Mouse (Mus musculus): ENCODE results near the gene Gzmm. TPM values are rescaled to one million over a fixed set of nuclear protein-coding genes. Genes with fewer than 3 reads are reported as not detected.
A peak's percentile ranks its signal among the peaks of the same experiment; 100 is the strongest.

The Gzmm gene
- total RNA-seq (2018; cell fraction: chromatin; rRNA removed) = 1 to 10 TPM in 24 of 26 experiments, under 1 TPM in 1, not detected in 1; 0.62 to 6.0 (median 1.8) TPM
- under 1 TPM in 22 of 26 experiments, not detected in 4; 0.09 to 0.70 (median 0.23) TPM for total RNA-seq (2018; cell fraction: cytosol; rRNA removed)
- total RNA-seq (2018; cell fraction: nucleus; rRNA removed) = 1 to 10 TPM in 6 of 26 experiments, under 1 TPM in 13, not detected in 7; 0.46 to 2.8 (median 0.72) TPM
- polyA plus RNA-seq (2018) = 0.30 TPM in 1 of 3 replicates, not detected in the others

GRCm38 (mm10) chr10:79688720-79689119 lies at the start of gene Gzmm:
TSS of gene Gzmm (plus strand) at chr10:79689020.
- WGBS (ENCODE audit: missing documents) = 90% methylated on average over 4 of the region's 4 CpGs
- Histone ChIP-seq H3K4me3 (ENCODE audit: inconsistent target) (no peak within 1 kb of the TSS), H3K27ac (no peak within 1 kb of the TSS), H3K79me2 (ENCODE audit: inconsistent target) (peaks cover 31% of the 10 kb centered on the region), H3K36me3 (ENCODE audit: inconsistent target) (peaks cover 44% of the 10 kb centered on the region)

GRCm38 (mm10) chr10:79645711-79646110 lies 43.1 kb upstream of the Gzmm start, which contains the start of gene Odf3l2:
TSS of gene Odf3l2 (minus strand) at chr10:79645738.
- Histone ChIP-seq H3K36me3 (ENCODE audit: inconsistent target) (no peaks in the 10 kb centered on the region), H3K79me2 (ENCODE audit: inconsistent target) (no peaks in the 10 kb centered on the region), H3K27ac (no peak within 1 kb of the TSS), H3K4me3 (ENCODE audit: inconsistent target) (no peak within 1 kb of the TSS)
- 82% methylated on average over 8 of the region's 8 CpGs for WGBS (ENCODE audit: missing documents)

- no peak overlapping the region for H3K4me3 ChIP-seq (ENCODE audit: inconsistent target)
- no peak overlapping the region for H3K27ac ChIP-seq
- 28% methylated on average over 7 of the region's 7 CpGs for WGBS (ENCODE audit: missing documents)
- no peaks in the 10 kb centered on the region for H3K36me3 ChIP-seq (ENCODE audit: inconsistent target)
- H3K79me2 ChIP-seq (ENCODE audit: inconsistent target) = no peaks in the 10 kb centered on the region
These were observed 39.6 kb upstream of the Gzmm start for GRCm38 (mm10) chr10:79649070-79649751.

GRCm38 (mm10) chr10:79652789-79653188 lies 36.0 kb upstream of the Gzmm start:
- Histone ChIP-seq H3K4me3 (ENCODE audit: inconsistent target) (no peak overlapping the region), H3K79me2 (ENCODE audit: inconsistent target) (no peaks in the 10 kb centered on the region), H3K36me3 (ENCODE audit: inconsistent target) (no peaks in the 10 kb centered on the region), H3K27ac (no peak overlapping the region)
- WGBS (ENCODE audit: missing documents) = 78% methylated on average over 7 of the region's 7 CpGs

GRCm38 (mm10) chr10:79654946-79655395 lies 33.8 kb upstream of the Gzmm start:
- Histone ChIP-seq H3K4me3 (ENCODE audit: inconsistent target) (no peak overlapping the region), H3K79me2 (ENCODE audit: inconsistent target) (no peaks in the 10 kb centered on the region), H3K36me3 (ENCODE audit: inconsistent target) (no peaks in the 10 kb centered on the region), H3K27ac (no peak overlapping the region)
- 70% methylated on average over 1 of the region's 1 CpGs for WGBS (ENCODE audit: missing documents)

- no peaks in the 10 kb centered on the region for H3K79me2 ChIP-seq (ENCODE audit: inconsistent target)
- no peaks in the 10 kb centered on the region for H3K36me3 ChIP-seq (ENCODE audit: inconsistent target)
- H3K4me3 ChIP-seq (ENCODE audit: inconsistent target) = no peak overlapping the region
- 35% methylated on average over 4 of the region's 4 CpGs for WGBS (ENCODE audit: missing documents)
- H3K27ac ChIP-seq = no peak overlapping the region
These were observed 30.0 kb upstream of the Gzmm start for GRCm38 (mm10) chr10:79658829-79659228.

- Histone ChIP-seq H3K4me3 (ENCODE audit: inconsistent target) (no peak overlapping the region), H3K27ac (no peak overlapping the region), H3K36me3 (ENCODE audit: inconsistent target) (no peaks in the 10 kb centered on the region), H3K79me2 (ENCODE audit: inconsistent target) (no peaks in the 10 kb centered on the region)
- WGBS (ENCODE audit: missing documents) = 94% methylated on average over 2 of the region's 2 CpGs
These were observed 28.5 kb upstream of the Gzmm start for GRCm38 (mm10) chr10:79660298-79660697.

- Histone ChIP-seq H3K4me3 (ENCODE audit: inconsistent target) (no peak overlapping the region), H3K36me3 (ENCODE audit: inconsistent target) (no peaks in the 10 kb centered on the region), H3K27ac (no peak overlapping the region), H3K79me2 (ENCODE audit: inconsistent target) (no peaks in the 10 kb centered on the region)
- WGBS (ENCODE audit: missing documents) = 33% methylated on average over 2 of the region's 3 CpGs
These were observed 27.0 kb upstream of the Gzmm start for GRCm38 (mm10) chr10:79661861-79662260.

GRCm38 (mm10) chr10:79664131-79664665 lies 24.6 kb upstream of the Gzmm start, which contains the start of gene Madcam1:
TSS of gene Madcam1 (plus strand) at chr10:79664559.
- WGBS (ENCODE audit: missing documents) = 29% methylated on average over 13 of the region's 13 CpGs
- Histone ChIP-seq H3K36me3 (ENCODE audit: inconsistent target) (no peaks in the 10 kb centered on the region), H3K27ac (no peak within 1 kb of the TSS), H3K4me3 (ENCODE audit: inconsistent target) (no peak within 1 kb of the TSS), H3K79me2 (ENCODE audit: inconsistent target) (no peaks in the 10 kb centered on the region)

- WGBS (ENCODE audit: missing documents) = 90% methylated on average over 8 of the region's 8 CpGs
- H3K27ac ChIP-seq = no peak overlapping the region
- no peaks in the 10 kb centered on the region for H3K36me3 ChIP-seq (ENCODE audit: inconsistent target)
- H3K79me2 ChIP-seq (ENCODE audit: inconsistent target) = no peaks in the 10 kb centered on the region
- no peak overlapping the region for H3K4me3 ChIP-seq (ENCODE audit: inconsistent target)
These were observed 23.8 kb upstream of the Gzmm start for GRCm38 (mm10) chr10:79665051-79665450.

- WGBS (ENCODE audit: missing documents) = 72% methylated on average over 9 of the region's 9 CpGs
- no peaks in the 10 kb centered on the region; the same call in 1 of the 2 replicates for H3K79me2 ChIP-seq (ENCODE audit: inconsistent target)
- no peak overlapping the region for H3K4me3 ChIP-seq (ENCODE audit: inconsistent target)
- H3K27ac ChIP-seq = no peak overlapping the region
- no peaks in the 10 kb centered on the region for H3K36me3 ChIP-seq (ENCODE audit: inconsistent target)
These were observed 22.3 kb upstream of the Gzmm start for GRCm38 (mm10) chr10:79666493-79666892.

GRCm38 (mm10) chr10:79668076-79668475 lies 20.7 kb upstream of the Gzmm start:
- no peak overlapping the region for H3K4me3 ChIP-seq (ENCODE audit: inconsistent target)
- WGBS (ENCODE audit: missing documents) = 82% methylated on average over 5 of the region's 5 CpGs
- H3K27ac ChIP-seq = no peak overlapping the region
- no peaks in the 10 kb centered on the region; the same call in 1 of the 2 replicates for H3K79me2 ChIP-seq (ENCODE audit: inconsistent target)
- H3K36me3 ChIP-seq (ENCODE audit: inconsistent target) = no peaks in the 10 kb centered on the region

GRCm38 (mm10) chr10:79668771-79669575 lies 19.8 kb upstream of the Gzmm start, which contains the start of gene Tpgs1:
TSS of gene Tpgs1 (plus strand) at chr10:79669369.
- Histone ChIP-seq H3K27ac (peak within 1 kb of the TSS; percentile 74), H3K79me2 (ENCODE audit: inconsistent target) (no peaks in the 10 kb centered on the region; the same call in 1 of the 2 replicates)
- 0% methylated on average over 45 of the region's 45 CpGs for WGBS (ENCODE audit: missing documents)

GRCm38 (mm10) chr10:79669576-79670057 lies 19.2 kb upstream of the Gzmm start:
- Histone ChIP-seq H3K27ac (peak overlapping the region; percentile 74), H3K4me3 (ENCODE audit: inconsistent target) (peak overlapping the region; percentile 80), H3K79me2 (ENCODE audit: inconsistent target) (no peaks in the 10 kb centered on the region; the same call in 1 of the 2 replicates), H3K36me3 (ENCODE audit: inconsistent target) (no peaks in the 10 kb centered on the region)
- WGBS (ENCODE audit: missing documents) = under 1% methylated on average over 47 of the region's 47 CpGs

More at GRCm38 (mm10) chr10:79668771-79669575, 19.8 kb upstream of the Gzmm start, which contains the start of gene Tpgs1:
- peak within 1 kb of the TSS; percentile 80 for H3K4me3 ChIP-seq (ENCODE audit: inconsistent target)
- H3K36me3 ChIP-seq (ENCODE audit: inconsistent target) = no peaks in the 10 kb centered on the region

Measured in macrophage (primary cell).